Mouse (Mus musculus): ENCODE measurements around the gene Prrt2.

Gene Prrt2

GRCm38 (mm10) chr7:127022528-127023271, 1.7 kb upstream of the Prrt2 start:
- Histone ChIP-seq H3K27me3 (ENCODE audit: insufficient read depth, low read length) (no peaks in the 10 kb centered on the region), H3K4me1 (replicated peaks; ENCODE audit: low read depth, low read length) (peaks cover 73% of the 10 kb centered on the region), H3K9me3 (ENCODE audit: low read length) (no peaks in the 10 kb centered on the region), H3K4me3 (replicated peaks; ENCODE audit: low read length) (peak overlapping the region; percentile 94), H3K36me3 (ENCODE audit: insufficient read depth, low read length) (peaks cover 51% of the 10 kb centered on the region)
- TF ChIP-seq NANOG (IDR thresholded peaks at IDR 0.05; ENCODE audit: borderline replicate concordance, low read length) (no peak), POU5F1 (IDR thresholded peaks at IDR 0.05; ENCODE audit: borderline replicate concordance, low read length) (no peak), CTCF (conservative IDR thresholded peaks at IDR 0.05; ENCODE audit: low read length) (no peak)

- H3K27me3 ChIP-seq (ENCODE audit: insufficient read depth, low read length), result no peaks in the 10 kb centered on the region
- H3K4me3 ChIP-seq (replicated peaks; ENCODE audit: low read length), result peak overlapping the region; percentile 94
- TF ChIP-seq POU5F1 (IDR thresholded peaks at IDR 0.05; ENCODE audit: borderline replicate concordance, low read length) (no peak), CTCF (conservative IDR thresholded peaks at IDR 0.05; ENCODE audit: low read length) (no peak), NANOG (IDR thresholded peaks at IDR 0.05; ENCODE audit: borderline replicate concordance, low read length) (no peak)
- no peaks in the 10 kb centered on the region for H3K9me3 ChIP-seq (ENCODE audit: low read length)
- peaks cover 50% of the 10 kb centered on the region for H3K36me3 ChIP-seq (ENCODE audit: insufficient read depth, low read length)
- H3K4me1 ChIP-seq (replicated peaks; ENCODE audit: low read depth, low read length), result peaks cover 74% of the 10 kb centered on the region
Measured at GRCm38 (mm10) chr7:127021563-127022527, 834 bp upstream of the Prrt2 start.

GRCm38 (mm10) chr7:127020491-127020890, 520 bp downstream of the Prrt2 start:
- Histone ChIP-seq H3K27me3 (ENCODE audit: insufficient read depth, low read length) (no peaks in the 10 kb centered on the region), H3K4me1 (replicated peaks; ENCODE audit: low read depth, low read length) (peaks cover 78% of the 10 kb centered on the region), H3K4me3 (replicated peaks; ENCODE audit: low read length) (peak overlapping the region; percentile 77), H3K36me3 (ENCODE audit: insufficient read depth, low read length) (peaks cover 55% of the 10 kb centered on the region), H3K9me3 (ENCODE audit: low read length) (no peaks in the 10 kb centered on the region)
- TF ChIP-seq CTCF (conservative IDR thresholded peaks at IDR 0.05; ENCODE audit: low read length) (no peak), POU5F1 (IDR thresholded peaks at IDR 0.05; ENCODE audit: borderline replicate concordance, low read length) (no peak), NANOG (IDR thresholded peaks at IDR 0.05; ENCODE audit: borderline replicate concordance, low read length) (no peak)

GRCm38 (mm10) chr7:127020031-127020430, 980 bp downstream of the Prrt2 start:
- TF ChIP-seq POU5F1 (IDR thresholded peaks at IDR 0.05; ENCODE audit: borderline replicate concordance, low read length) (no peak), CTCF (conservative IDR thresholded peaks at IDR 0.05; ENCODE audit: low read length) (no peak), NANOG (IDR thresholded peaks at IDR 0.05; ENCODE audit: borderline replicate concordance, low read length) (no peak)
- peaks cover 83% of the 10 kb centered on the region for H3K4me1 ChIP-seq (replicated peaks; ENCODE audit: low read depth, low read length)

GRCm38 (mm10) chr7:127019306-127019960, 1.6 kb downstream of the Prrt2 start:
- H3K27me3 ChIP-seq (ENCODE audit: insufficient read depth, low read length), result no peaks in the 10 kb centered on the region
- peak overlapping the region; percentile 77 for H3K4me3 ChIP-seq (replicated peaks; ENCODE audit: low read length)
- peaks cover 56% of the 10 kb centered on the region for H3K36me3 ChIP-seq (ENCODE audit: insufficient read depth, low read length)
- TF ChIP-seq POU5F1 (IDR thresholded peaks at IDR 0.05; ENCODE audit: borderline replicate concordance, low read length), result no peak
- TF ChIP-seq CTCF (conservative IDR thresholded peaks at IDR 0.05; ENCODE audit: low read length), result no peak
- no peak for TF ChIP-seq NANOG (IDR thresholded peaks at IDR 0.05; ENCODE audit: borderline replicate concordance, low read length)
- H3K4me1 ChIP-seq (replicated peaks; ENCODE audit: low read depth, low read length), result peaks cover 84% of the 10 kb centered on the region
- H3K9me3 ChIP-seq (ENCODE audit: low read length), result no peaks in the 10 kb centered on the region

More at GRCm38 (mm10) chr7:127020031-127020430, 980 bp downstream of the Prrt2 start:
- Histone ChIP-seq H3K36me3 (ENCODE audit: insufficient read depth, low read length) (peaks cover 56% of the 10 kb centered on the region), H3K27me3 (ENCODE audit: insufficient read depth, low read length) (no peaks in the 10 kb centered on the region), H3K4me3 (replicated peaks; ENCODE audit: low read length) (peak overlapping the region; percentile 77), H3K9me3 (ENCODE audit: low read length) (no peaks in the 10 kb centered on the region)

GRCm38 (mm10) chr7:127018416-127019305, 2.4 kb downstream of the Prrt2 start:
- Histone ChIP-seq H3K27me3 (ENCODE audit: insufficient read depth, low read length) (no peaks in the 10 kb centered on the region), H3K36me3 (ENCODE audit: insufficient read depth, low read length) (peaks cover 56% of the 10 kb centered on the region), H3K4me3 (replicated peaks; ENCODE audit: low read length) (no peak overlapping the region), H3K9me3 (ENCODE audit: low read length) (no peaks in the 10 kb centered on the region), H3K4me1 (replicated peaks; ENCODE audit: low read depth, low read length) (peaks cover 84% of the 10 kb centered on the region)
- TF ChIP-seq POU5F1 (IDR thresholded peaks at IDR 0.05; ENCODE audit: borderline replicate concordance, low read length) (no peak), CTCF (conservative IDR thresholded peaks at IDR 0.05; ENCODE audit: low read length) (no peak), NANOG (IDR thresholded peaks at IDR 0.05; ENCODE audit: borderline replicate concordance, low read length) (no peak)

- Histone ChIP-seq H3K9me3 (ENCODE audit: low read length) (no peaks in the 10 kb centered on the region), H3K4me1 (replicated peaks; ENCODE audit: low read depth, low read length) (peaks cover 84% of the 10 kb centered on the region), H3K4me3 (replicated peaks; ENCODE audit: low read length) (peak overlapping the region; percentile 97), H3K36me3 (ENCODE audit: insufficient read depth, low read length) (peaks cover 56% of the 10 kb centered on the region), H3K27me3 (ENCODE audit: insufficient read depth, low read length) (no peaks in the 10 kb centered on the region)
- TF ChIP-seq CTCF (conservative IDR thresholded peaks at IDR 0.05; ENCODE audit: low read length), result no peak
- TF ChIP-seq POU5F1 (IDR thresholded peaks at IDR 0.05; ENCODE audit: borderline replicate concordance, low read length), result no peak
- TF ChIP-seq NANOG (IDR thresholded peaks at IDR 0.05; ENCODE audit: borderline replicate concordance, low read length), result no peak
Measured at GRCm38 (mm10) chr7:127017950-127018345, 3.1 kb downstream of the Prrt2 start.
